Mouse (Mus musculus): ENCODE measurements at regions not wholly inside any gene's neighbourhood (a gene's known extent, or its start where the extent isn't known, plus 50 kb on each side); places are given as distances from the start of the nearest gene placed in this dataset.
A peak's percentile ranks its signal among the peaks of the same experiment; 100 is the strongest.

DNA sequence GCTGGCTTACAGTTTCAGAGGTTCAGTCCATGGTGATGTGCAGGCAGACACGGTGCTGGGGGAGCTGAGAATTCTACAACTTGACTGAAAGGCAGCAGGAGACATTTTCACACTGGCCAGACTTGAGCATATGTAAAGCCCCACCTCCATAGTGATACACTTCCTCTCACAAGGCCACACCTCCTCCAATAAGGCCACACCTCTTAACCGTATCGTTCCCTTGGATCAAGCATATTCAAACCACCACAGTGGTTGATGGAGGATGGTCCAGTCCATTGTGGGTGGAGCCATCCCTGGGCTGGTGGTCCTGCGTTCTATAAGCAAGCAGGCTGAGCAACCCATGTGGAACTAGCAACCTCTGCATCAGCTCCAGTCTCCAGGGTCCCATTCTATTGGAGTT is 76.2 kb upstream of the Ipo5 start:
- ATAC-seq (ENCODE audit: low FRiP score, low TSS enrichment) = no peak
- Histone ChIP-seq H3K9me3 (ENCODE audit: low read length) (no peaks in the 10 kb centered on the region), H3K9ac (replicated peaks; ENCODE audit: low read length) (no peak overlapping the region), H3K4me2 (replicated peaks; ENCODE audit: low read depth, low read length) (no peak overlapping the region), H3K36me3 (ENCODE audit: insufficient read depth, low read length) (no peaks in the 10 kb centered on the region), H3K4me1 (ENCODE audit: insufficient read depth, low read length) (peaks cover 12% of the 10 kb centered on the region), H3K27ac (ENCODE audit: low read length) (no peak overlapping the region), H3K27me3 (ENCODE audit: insufficient read depth, low read length) (no peaks in the 10 kb centered on the region), H3K4me3 (ENCODE audit: low read length) (no peak overlapping the region)
- 88% methylated on average over 4 of the region's 4 CpGs for WGBS

DNA sequence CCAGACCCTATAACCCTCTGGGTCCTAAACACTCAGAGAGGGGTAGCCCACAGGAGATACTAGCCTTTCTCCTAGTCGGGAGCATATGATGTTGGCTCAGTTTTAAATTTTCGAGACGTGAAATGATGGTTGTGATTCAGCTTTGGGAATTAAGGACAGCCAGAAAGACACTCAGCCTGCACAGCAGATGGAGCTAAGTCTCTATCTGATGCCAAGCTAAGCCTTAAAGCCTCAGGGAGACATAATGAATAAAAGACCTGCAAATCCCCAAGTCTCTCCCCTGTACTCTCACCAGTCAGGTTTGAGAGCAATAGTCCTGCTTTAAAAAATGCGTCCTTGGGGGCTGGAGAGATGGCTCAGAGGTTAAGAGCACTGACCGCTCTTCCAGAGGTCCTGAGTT is 75.3 kb upstream of the Ipo5 start:
- 73% methylated on average over 5 of the region's 5 CpGs for WGBS
- H3K4me1 ChIP-seq (ENCODE audit: insufficient read depth, low read length) = peaks cover 12% of the 10 kb centered on the region

GRCm38 (mm10) chr14:120836535-120837316 is 74.3 kb upstream of the Ipo5 start:
- 86% methylated on average over 12 of the region's 12 CpGs for WGBS
- H3K9me3 ChIP-seq (ENCODE audit: low read length) = no peaks in the 10 kb centered on the region
- ATAC-seq (ENCODE audit: low FRiP score, low TSS enrichment) = no peak
- no peaks in the 10 kb centered on the region for H3K36me3 ChIP-seq (ENCODE audit: insufficient read depth, low read length)
- no peak overlapping the region for H3K4me2 ChIP-seq (replicated peaks; ENCODE audit: low read depth, low read length)
- no peak overlapping the region for H3K9ac ChIP-seq (replicated peaks; ENCODE audit: low read length)
- H3K4me1 ChIP-seq (ENCODE audit: insufficient read depth, low read length) = peaks cover 12% of the 10 kb centered on the region
- no peaks in the 10 kb centered on the region for H3K27me3 ChIP-seq (ENCODE audit: insufficient read depth, low read length)
- no peak overlapping the region for H3K27ac ChIP-seq (ENCODE audit: low read length)
- H3K4me3 ChIP-seq (ENCODE audit: low read length) = no peak overlapping the region

More for the DNA sequence above, 75.3 kb upstream of the Ipo5 start:
- Histone ChIP-seq H3K36me3 (ENCODE audit: insufficient read depth, low read length) (no peaks in the 10 kb centered on the region), H3K4me3 (ENCODE audit: low read length) (no peak overlapping the region), H3K9me3 (ENCODE audit: low read length) (no peaks in the 10 kb centered on the region), H3K27ac (ENCODE audit: low read length) (no peak overlapping the region), H3K4me2 (replicated peaks; ENCODE audit: low read depth, low read length) (no peak overlapping the region), H3K9ac (replicated peaks; ENCODE audit: low read length) (no peak overlapping the region), H3K27me3 (ENCODE audit: insufficient read depth, low read length) (no peaks in the 10 kb centered on the region)
- no peak for ATAC-seq (ENCODE audit: low FRiP score, low TSS enrichment)

GRCm38 (mm10) chr14:120840900-120841299 is 70.1 kb upstream of the Ipo5 start:
- ATAC-seq (ENCODE audit: low FRiP score, low TSS enrichment) = no peak
- Histone ChIP-seq H3K4me3 (ENCODE audit: low read length) (no peak overlapping the region), H3K36me3 (ENCODE audit: insufficient read depth, low read length) (no peaks in the 10 kb centered on the region), H3K4me1 (ENCODE audit: insufficient read depth, low read length) (no peaks in the 10 kb centered on the region), H3K9me3 (ENCODE audit: low read length) (no peaks in the 10 kb centered on the region), H3K9ac (replicated peaks; ENCODE audit: low read length) (no peak overlapping the region), H3K27me3 (ENCODE audit: insufficient read depth, low read length) (no peaks in the 10 kb centered on the region), H3K4me2 (replicated peaks; ENCODE audit: low read depth, low read length) (no peak overlapping the region), H3K27ac (ENCODE audit: low read length) (no peak overlapping the region)
- 87% methylated on average over 6 of the region's 6 CpGs for WGBS

GRCm38 (mm10) chr14:120841311-120841710 is 69.7 kb upstream of the Ipo5 start:
- Histone ChIP-seq H3K4me1 (ENCODE audit: insufficient read depth, low read length) (no peaks in the 10 kb centered on the region; the same call in 1 of the 2 replicates), H3K27ac (ENCODE audit: low read length) (no peak overlapping the region), H3K9ac (replicated peaks; ENCODE audit: low read length) (no peak overlapping the region), H3K36me3 (ENCODE audit: insufficient read depth, low read length) (no peaks in the 10 kb centered on the region), H3K4me3 (ENCODE audit: low read length) (no peak overlapping the region), H3K9me3 (ENCODE audit: low read length) (no peaks in the 10 kb centered on the region), H3K4me2 (replicated peaks; ENCODE audit: low read depth, low read length) (no peak overlapping the region), H3K27me3 (ENCODE audit: insufficient read depth, low read length) (no peaks in the 10 kb centered on the region)
- WGBS = 64% methylated on average over 6 of the region's 6 CpGs
- no peak for ATAC-seq (ENCODE audit: low FRiP score, low TSS enrichment)

DNA sequence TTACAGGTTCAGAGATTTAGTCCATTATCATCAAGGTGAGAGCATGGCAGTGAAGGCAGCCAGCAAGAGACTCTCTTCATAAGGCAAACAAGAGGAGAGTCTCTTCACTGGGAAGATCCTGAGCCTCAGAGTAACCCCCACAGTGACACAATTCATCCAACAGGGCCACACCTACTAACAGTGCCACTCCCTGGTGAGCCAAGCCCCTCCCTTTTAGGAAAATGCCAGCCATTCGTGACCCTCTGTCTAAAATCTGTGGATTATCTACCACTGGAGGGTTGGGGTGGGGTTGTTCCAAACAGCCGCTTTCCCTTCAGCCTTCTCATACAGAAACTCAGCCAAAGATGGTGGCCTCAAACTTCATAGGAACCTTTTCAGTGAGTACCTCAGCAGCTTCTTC is 65.9 kb upstream of the Ipo5 start:
- WGBS = 84% methylated on average over 2 of the region's 2 CpGs
- no peak for ATAC-seq (ENCODE audit: low FRiP score, low TSS enrichment)
- H3K27ac ChIP-seq (ENCODE audit: low read length) = no peak overlapping the region
- H3K4me2 ChIP-seq (replicated peaks; ENCODE audit: low read depth, low read length) = no peak overlapping the region
- no peak overlapping the region for H3K4me3 ChIP-seq (ENCODE audit: low read length)
- no peak overlapping the region for H3K9ac ChIP-seq (replicated peaks; ENCODE audit: low read length)
- no peaks in the 10 kb centered on the region for H3K27me3 ChIP-seq (ENCODE audit: insufficient read depth, low read length)
- peaks cover 20% of the 10 kb centered on the region for H3K4me1 ChIP-seq (ENCODE audit: insufficient read depth, low read length)
- H3K9me3 ChIP-seq (ENCODE audit: low read length) = no peaks in the 10 kb centered on the region
- no peaks in the 10 kb centered on the region for H3K36me3 ChIP-seq (ENCODE audit: insufficient read depth, low read length)

DNA sequence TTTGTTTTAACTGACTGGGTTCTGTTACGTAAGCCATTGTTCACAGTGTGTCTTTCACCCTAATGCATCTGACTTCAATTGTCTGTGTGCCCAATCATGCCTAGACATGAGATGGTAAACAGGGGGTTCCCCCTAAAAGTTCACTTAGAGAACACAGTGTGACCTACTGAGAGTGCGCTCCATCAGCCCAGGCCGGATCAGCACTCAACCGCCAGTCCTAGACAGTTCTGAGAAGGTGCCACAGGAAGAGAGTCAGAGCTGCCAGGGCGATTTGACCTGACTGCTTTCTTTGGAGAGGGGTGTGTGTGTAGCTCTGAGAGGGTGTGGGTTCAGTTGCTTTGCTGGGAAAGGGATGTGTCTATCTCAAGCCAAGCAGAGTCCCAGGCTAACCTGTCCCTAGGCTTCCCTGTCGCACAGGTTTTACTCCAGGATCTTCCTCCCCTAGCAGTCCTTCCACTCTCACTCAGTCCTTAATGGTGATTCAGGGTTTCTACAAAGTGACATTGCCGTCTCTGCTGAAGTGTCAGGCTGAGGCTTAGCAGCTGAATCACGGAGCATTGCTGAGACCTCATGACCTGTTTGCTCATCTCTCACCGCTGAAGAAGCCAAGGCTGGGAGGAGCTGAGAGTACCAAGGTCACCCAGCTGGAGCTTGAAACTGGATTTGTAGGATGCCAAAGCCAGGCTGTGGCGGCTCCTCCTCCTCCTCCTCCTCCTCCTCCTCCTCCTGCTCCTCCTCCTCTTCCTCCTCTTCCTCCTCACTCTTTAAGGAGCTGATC is 64.8 kb upstream of the Ipo5 start:
- Histone ChIP-seq H3K27me3 (ENCODE audit: insufficient read depth, low read length) (no peaks in the 10 kb centered on the region), H3K4me3 (ENCODE audit: low read length) (no peak overlapping the region), H3K9me3 (ENCODE audit: low read length) (no peaks in the 10 kb centered on the region), H3K4me2 (replicated peaks; ENCODE audit: low read depth, low read length) (no peak overlapping the region), H3K4me1 (ENCODE audit: insufficient read depth, low read length) (peaks cover 25% of the 10 kb centered on the region), H3K9ac (replicated peaks; ENCODE audit: low read length) (no peak overlapping the region), H3K27ac (ENCODE audit: low read length) (no peak overlapping the region), H3K36me3 (ENCODE audit: insufficient read depth, low read length) (no peaks in the 10 kb centered on the region)
- 51% methylated on average over 10 of the region's 10 CpGs for whole genome bisulfite sequencing
- ATAC-seq (ENCODE audit: low FRiP score, low TSS enrichment) = peak; percentile 36; the same call in 1 of the 2 replicates

DNA sequence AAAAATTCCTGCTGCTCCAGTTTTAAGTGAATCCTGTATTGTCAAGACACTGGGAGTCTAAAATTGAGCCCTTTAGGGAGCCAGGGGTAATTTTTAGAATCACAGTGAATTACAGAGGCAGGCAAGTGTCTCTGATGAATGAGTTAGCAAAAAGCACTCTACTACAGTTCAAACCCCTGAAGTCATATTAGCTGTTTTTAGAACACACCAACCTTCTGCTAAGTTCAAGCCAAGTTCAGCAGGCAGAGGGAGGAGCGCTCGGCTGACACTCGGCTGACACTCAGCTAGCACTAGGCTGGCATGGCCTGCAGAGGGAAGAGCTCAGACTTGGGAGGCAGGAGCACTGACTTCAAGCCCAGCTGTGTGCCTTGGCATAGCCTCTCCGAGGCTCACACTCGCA is 64.0 kb upstream of the Ipo5 start:
- Histone ChIP-seq H3K27me3 (ENCODE audit: insufficient read depth, low read length) (no peaks in the 10 kb centered on the region), H3K36me3 (ENCODE audit: insufficient read depth, low read length) (no peaks in the 10 kb centered on the region), H3K9me3 (ENCODE audit: low read length) (no peaks in the 10 kb centered on the region), H3K4me2 (replicated peaks; ENCODE audit: low read depth, low read length) (no peak overlapping the region), H3K4me3 (ENCODE audit: low read length) (no peak overlapping the region), H3K27ac (ENCODE audit: low read length) (peak overlapping the region; percentile 24; the same call in 1 of the 2 replicates), H3K4me1 (ENCODE audit: insufficient read depth, low read length) (peaks cover 25% of the 10 kb centered on the region), H3K9ac (replicated peaks; ENCODE audit: low read length) (no peak overlapping the region)
- ATAC-seq (ENCODE audit: low FRiP score, low TSS enrichment) = peak; percentile 52
- WGBS = 38% methylated on average over 5 of the region's 5 CpGs

DNA sequence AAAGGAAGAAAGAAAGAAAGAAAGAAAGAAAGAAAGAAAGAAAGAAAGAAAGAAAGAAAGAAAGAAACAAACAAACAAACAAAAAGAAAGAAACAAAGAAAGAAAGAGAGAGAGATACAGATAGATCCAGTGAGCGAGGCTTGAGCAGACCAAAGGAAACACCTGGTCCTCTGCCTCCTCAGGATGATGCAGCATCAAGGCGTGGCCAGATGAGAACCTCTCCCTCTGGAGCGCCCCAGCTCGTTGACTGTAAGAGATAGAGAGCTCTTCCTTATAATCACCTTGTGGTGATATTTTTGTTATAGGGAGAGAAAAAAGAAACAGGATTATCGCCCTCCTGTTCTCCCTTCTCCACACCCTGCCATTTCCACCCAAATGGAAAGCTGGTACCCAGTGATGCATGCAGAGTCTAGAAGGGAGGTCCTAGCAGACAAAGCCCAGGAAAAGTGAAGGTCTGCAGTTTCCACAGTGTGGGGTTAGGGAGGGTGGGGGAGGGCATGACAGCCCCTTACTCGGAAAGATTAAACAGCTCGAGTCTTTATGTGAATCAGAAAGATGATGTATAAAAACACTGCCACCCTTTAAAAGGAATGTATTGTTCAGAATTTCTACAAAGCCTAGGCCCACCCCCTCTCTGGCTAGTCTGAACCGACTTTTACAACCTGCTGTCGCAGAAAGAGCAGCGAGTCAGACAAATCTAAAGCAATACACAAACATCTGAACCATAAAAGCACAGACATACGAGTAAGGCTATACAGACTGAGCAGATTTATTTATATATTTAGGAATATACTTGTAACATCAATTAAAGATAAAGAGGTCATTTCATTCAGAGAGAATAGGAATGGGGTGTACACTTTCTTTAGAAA is 62.7 kb upstream of the Ipo5 start:
- Histone ChIP-seq H3K9ac (replicated peaks; ENCODE audit: low read length) (no peak overlapping the region), H3K9me3 (ENCODE audit: low read length) (no peaks in the 10 kb centered on the region), H3K4me3 (ENCODE audit: low read length) (no peak overlapping the region), H3K27ac (ENCODE audit: low read length) (peak overlapping the region; percentile 13; the same call in 1 of the 2 replicates), H3K27me3 (ENCODE audit: insufficient read depth, low read length) (no peaks in the 10 kb centered on the region), H3K36me3 (ENCODE audit: insufficient read depth, low read length) (no peaks in the 10 kb centered on the region), H3K4me2 (replicated peaks; ENCODE audit: low read depth, low read length) (no peak overlapping the region), H3K4me1 (ENCODE audit: insufficient read depth, low read length) (peaks cover 25% of the 10 kb centered on the region)
- WGBS = 33% methylated on average over 11 of the region's 11 CpGs
- ATAC-seq (ENCODE audit: low FRiP score, low TSS enrichment) = no peak

Measured in kidney, embryonic 16.5 days (tissue).